ENCODE assay signal across 11 mouse cellular contexts in the genomic region with DNA sequence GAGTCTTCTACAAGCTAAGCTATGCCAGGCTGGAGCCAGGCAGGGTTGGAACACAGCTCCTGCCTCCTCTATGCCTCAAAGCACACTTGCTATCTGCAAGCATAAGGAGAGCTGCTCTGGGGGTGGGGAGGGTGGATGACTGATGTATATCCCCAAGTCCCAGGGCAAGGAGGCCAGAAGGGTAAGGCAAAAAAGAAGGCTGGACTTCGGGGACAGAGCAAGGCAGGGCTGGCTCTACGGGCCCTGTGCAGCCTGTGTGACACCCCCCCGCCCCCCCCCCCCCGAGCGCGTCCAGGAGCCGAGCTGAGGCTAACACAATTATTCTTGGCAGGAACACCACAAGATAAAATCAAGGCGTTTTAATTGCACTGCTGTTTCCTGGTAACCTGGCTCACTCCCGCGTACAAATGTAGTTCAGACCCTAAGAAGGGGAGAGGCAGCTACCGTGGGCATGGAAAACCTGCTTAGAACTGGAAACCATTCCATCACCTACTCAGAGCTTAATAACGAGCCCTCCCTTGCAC. TPM values are rescaled to one million over a fixed set of nuclear protein-coding genes. Genes with fewer than 3 reads are reported as not detected.
A peak's percentile ranks its signal among the peaks of the same experiment; 100 is the strongest.
DNase-seq lines count a peak whose midpoint lies in the region; ATAC-seq and TF ChIP-seq lines count a peak whose summit lies in the region.
"Had no signal": no experiment of that assay in that cellular context is flagged by ENCODE, and none has a peak within 500 bp of the region (broad histone marks: within the 10 kb centered on the region; RNA-seq: fewer than 3 reads in every experiment).

No protein-coding gene starts in this region.

- WGBS in hindbrain, embryonic 10.5 days, result 68% methylated on average over 12 of the region's 12 CpGs
- WGBS in hindbrain, embryonic 11.5 days, result 71% methylated on average over 12 of the region's 12 CpGs
- WGBS in embryonic facial prominence, embryonic 14.5 days, result 39% methylated on average over 6 of the region's 12 CpGs
- WGBS in midbrain, postnatal 0 days, result 40% methylated on average over 12 of the region's 12 CpGs

- no peak for DNase-seq in hindbrain, embryonic 10.5 days (ENCODE audit: low spot score)
- DNase-seq in hindbrain, embryonic 11.5 days (ENCODE audit: low spot score), result no peak
- no peak for DNase-seq in embryonic facial prominence, embryonic 14.5 days (ENCODE audit: low spot score)
- DNase-seq in kidney, adult 9 months, result peak; percentile 62
- DNase-seq in midbrain, postnatal 0 days (ENCODE audit: low spot score), result no peak
- no peak for DNase-seq in yolk sac, embryonic 10.5 days (ENCODE audit: low spot score)
- DNase-seq in retina, embryonic 14.5 days (ENCODE audit: low spot score), result no peak
- DNase-seq in urinary bladder, adult 2 months (ENCODE audit: low spot score), result no peak
- DNase-seq: cerebellum, postnatal 25 days; gastrocnemius, postnatal 10 days had no signal

- ATAC-seq in hindbrain, embryonic 11.5 days (ENCODE audit: low FRiP score), result no peak
- ATAC-seq in embryonic facial prominence, embryonic 14.5 days (ENCODE audit: low read depth), result no peak
- ATAC-seq in midbrain, postnatal 0 days (ENCODE audit: low FRiP score), result no peak

- H3K4me3 ChIP-seq in hindbrain, embryonic 10.5 days, result no peak overlapping the region
- H3K4me3 ChIP-seq in hindbrain, embryonic 11.5 days (ENCODE audit: low read depth, low read length), result no peak overlapping the region
- no peak overlapping the region for H3K4me3 ChIP-seq in embryonic facial prominence, embryonic 14.5 days (ENCODE audit: low read depth, low read length)
- H3K4me3 ChIP-seq in midbrain, postnatal 0 days (ENCODE audit: low read depth, low read length), result no peak overlapping the region
- H3K4me3 ChIP-seq: liver, embryonic 15.5 days had no signal

- no peaks in the 10 kb centered on the region for H3K27me3 ChIP-seq in hindbrain, embryonic 10.5 days (ENCODE audit: insufficient read depth, poor library complexity, severe bottlenecking)
- no peaks in the 10 kb centered on the region for H3K27me3 ChIP-seq in hindbrain, embryonic 11.5 days (ENCODE audit: control insufficient read depth, insufficient read depth, low read length)
- no peaks in the 10 kb centered on the region for H3K27me3 ChIP-seq in embryonic facial prominence, embryonic 14.5 days (replicated peaks; ENCODE audit: control insufficient read depth, insufficient read depth, low read length)
- H3K27me3 ChIP-seq in midbrain, postnatal 0 days (ENCODE audit: insufficient read depth, low read length), result no peaks in the 10 kb centered on the region
- H3K27me3 ChIP-seq: liver, embryonic 15.5 days had no signal

- no peaks in the 10 kb centered on the region for H3K9me3 ChIP-seq in hindbrain, embryonic 10.5 days
- no peaks in the 10 kb centered on the region for H3K9me3 ChIP-seq in hindbrain, embryonic 11.5 days (ENCODE audit: control insufficient read depth, low read length)
- no peaks in the 10 kb centered on the region for H3K9me3 ChIP-seq in embryonic facial prominence, embryonic 14.5 days (ENCODE audit: control insufficient read depth, low read length)
- no peaks in the 10 kb centered on the region for H3K9me3 ChIP-seq in midbrain, postnatal 0 days (ENCODE audit: low read length)
- H3K9me3 ChIP-seq: liver, embryonic 15.5 days had no signal

- 0 out of 2 replicates have a peak, but pooled peaks cover 6% of the 10 kb centered on the region for H3K36me3 ChIP-seq in hindbrain, embryonic 10.5 days
- no peaks in the 10 kb centered on the region for H3K36me3 ChIP-seq in hindbrain, embryonic 11.5 days (ENCODE audit: control insufficient read depth, insufficient read depth, low read length)
- no peaks in the 10 kb centered on the region for H3K36me3 ChIP-seq in embryonic facial prominence, embryonic 14.5 days (ENCODE audit: control insufficient read depth, insufficient read depth, low read length)
- H3K36me3 ChIP-seq in midbrain, postnatal 0 days (ENCODE audit: insufficient read depth, low read length), result no peaks in the 10 kb centered on the region
- H3K36me3 ChIP-seq: liver, embryonic 15.5 days had no signal

- H3K4me1 ChIP-seq in hindbrain, embryonic 10.5 days (replicated peaks), result peaks cover 51% of the 10 kb centered on the region
- 0 out of 2 replicates have a peak, but pooled peaks cover 5% of the 10 kb centered on the region for H3K4me1 ChIP-seq in hindbrain, embryonic 11.5 days (replicated peaks; ENCODE audit: control insufficient read depth, insufficient read depth, low read length)
- H3K4me1 ChIP-seq in embryonic facial prominence, embryonic 14.5 days (ENCODE audit: control insufficient read depth, insufficient read depth, low read length), result peaks cover 5% of the 10 kb centered on the region; the same call in 1 of the 2 replicates
- H3K4me1 ChIP-seq in midbrain, postnatal 0 days (ENCODE audit: insufficient read depth, low read length), result peaks cover 13% of the 10 kb centered on the region

- TF ChIP-seq CTCF in midbrain, postnatal 0 days (IDR thresholded peaks at IDR 0.05), result no peak

- no peak overlapping the region for H3K4me2 ChIP-seq in hindbrain, embryonic 11.5 days (replicated peaks; ENCODE audit: low read depth, low read length)
- no peak overlapping the region for H3K4me2 ChIP-seq in embryonic facial prominence, embryonic 14.5 days (ENCODE audit: low read depth, low read length)
- no peak overlapping the region for H3K4me2 ChIP-seq in midbrain, postnatal 0 days (ENCODE audit: low read depth, low read length, poor library complexity, severe bottlenecking)
- H3K4me2 ChIP-seq: liver, embryonic 15.5 days had no signal

- no peak overlapping the region for H3K9ac ChIP-seq in hindbrain, embryonic 11.5 days (ENCODE audit: low read depth, low read length)
- H3K9ac ChIP-seq in embryonic facial prominence, embryonic 14.5 days (ENCODE audit: low read depth, low read length), result peak overlapping the region; percentile 19; the same call in 1 of the 2 replicates
- no peak overlapping the region for H3K9ac ChIP-seq in midbrain, postnatal 0 days (replicated peaks; ENCODE audit: low read length, poor library complexity, severe bottlenecking)
- H3K9ac ChIP-seq: liver, embryonic 15.5 days had no signal

- H3K27ac ChIP-seq in hindbrain, embryonic 10.5 days, result peak overlapping the region; percentile 59; the same call in 1 of the 2 replicates
- no peak overlapping the region; the same call in 1 of the 2 replicates for H3K27ac ChIP-seq in hindbrain, embryonic 11.5 days (ENCODE audit: low read depth, low read length)
- H3K27ac ChIP-seq in embryonic facial prominence, embryonic 14.5 days (replicated peaks; ENCODE audit: low read depth, low read length), result no peak overlapping the region
- 0 out of 2 replicates have a peak overlapping the region, but pooled peaks have one; percentile 47 for H3K27ac ChIP-seq in midbrain, postnatal 0 days (ENCODE audit: low read depth, low read length)
- H3K27ac ChIP-seq: liver, embryonic 15.5 days had no signal

RNA-seq across cellular contexts. Expression of gene Gper1, which starts 6.9 kb away (rescaled TPM):
- polyA plus RNA-seq in hindbrain, embryonic 10.5 days (2016; fragmentation: Nextera tagmentation; extraction: Ambion mirVana), result 0.40 and 0.76 TPM in 2 replicates
- polyA plus RNA-seq in hindbrain, embryonic 11.5 days (2014; fragmentation: Nextera tagmentation; extraction: Ambion mirVana), result 2.0 and 2.4 TPM in 2 replicates
- 5.1 and 6.7 TPM in 2 replicates for polyA plus RNA-seq in embryonic facial prominence, embryonic 14.5 days (2014; fragmentation: Nextera tagmentation; extraction: Ambion mirVana)
- total RNA-seq in midbrain, postnatal 0 days (2014; rRNA removed), result 5.8 and 8.9 TPM in 2 replicates
- polyA plus RNA-seq in midbrain, postnatal 0 days (2015; fragmentation: Nextera tagmentation; extraction: Ambion mirVana), result 5.8 and 7.1 TPM in 2 replicates
- 0.96 and 1.5 TPM in 2 replicates for polyA plus RNA-seq in urinary bladder, adult 2 months (2012; rRNA removed)

RNA-seq across cellular contexts. Expression of gene C130050O18Rik, which starts 24.8 kb away (rescaled TPM):
- 0.43 TPM in 1 of 2 replicates, not detected in the other for polyA plus RNA-seq in hindbrain, embryonic 10.5 days (2016; fragmentation: Nextera tagmentation; extraction: Ambion mirVana)
- polyA plus RNA-seq in hindbrain, embryonic 11.5 days (2014; fragmentation: Nextera tagmentation; extraction: Ambion mirVana), result 0.11 and 0.32 TPM in 2 replicates
- polyA plus RNA-seq in embryonic facial prominence, embryonic 14.5 days (2014; fragmentation: Nextera tagmentation; extraction: Ambion mirVana), result 5.2 and 5.5 TPM in 2 replicates
- 0.19 TPM in 1 of 2 replicates, not detected in the other for total RNA-seq in midbrain, postnatal 0 days (2014; rRNA removed)
- polyA plus RNA-seq in midbrain, postnatal 0 days (2015; fragmentation: Nextera tagmentation; extraction: Ambion mirVana), result 0.17 TPM in 1 of 2 replicates, not detected in the other
- polyA plus RNA-seq in urinary bladder, adult 2 months (2012; rRNA removed), result 0.65 and 0.96 TPM in 2 replicates

RNA-seq across cellular contexts. Expression of gene 3110082I17Rik, which starts 30.4 kb away (rescaled TPM):
- 49.1 and 56.3 TPM in 2 replicates for polyA plus RNA-seq in hindbrain, embryonic 10.5 days (2016; fragmentation: Nextera tagmentation; extraction: Ambion mirVana)
- 29.2 and 31.2 TPM in 2 replicates for polyA plus RNA-seq in hindbrain, embryonic 11.5 days (2014; fragmentation: Nextera tagmentation; extraction: Ambion mirVana)
- 24.7 and 30.9 TPM in 2 replicates for polyA plus RNA-seq in embryonic facial prominence, embryonic 14.5 days (2014; fragmentation: Nextera tagmentation; extraction: Ambion mirVana)
- total RNA-seq in midbrain, postnatal 0 days (2014; rRNA removed), result 4.3 and 7.9 TPM in 2 replicates
- 14.9 and 15.1 TPM in 2 replicates for polyA plus RNA-seq in midbrain, postnatal 0 days (2015; fragmentation: Nextera tagmentation; extraction: Ambion mirVana)
- polyA plus RNA-seq in urinary bladder, adult 2 months (2012; rRNA removed), result 13.7 and 13.9 TPM in 2 replicates

RNA-seq across cellular contexts. Expression of gene Gpr146, which starts 52.4 kb away (rescaled TPM):
- 2.0 and 2.8 TPM in 2 replicates for polyA plus RNA-seq in hindbrain, embryonic 10.5 days (2016; fragmentation: Nextera tagmentation; extraction: Ambion mirVana)
- polyA plus RNA-seq in hindbrain, embryonic 11.5 days (2014; fragmentation: Nextera tagmentation; extraction: Ambion mirVana), result 1.8 TPM in 2 replicates
- 2.0 and 2.8 TPM in 2 replicates for polyA plus RNA-seq in embryonic facial prominence, embryonic 14.5 days (2014; fragmentation: Nextera tagmentation; extraction: Ambion mirVana)
- total RNA-seq in midbrain, postnatal 0 days (2014; rRNA removed), result 4.1 and 5.6 TPM in 2 replicates
- polyA plus RNA-seq in midbrain, postnatal 0 days (2015; fragmentation: Nextera tagmentation; extraction: Ambion mirVana), result 3.0 and 3.9 TPM in 2 replicates
- polyA plus RNA-seq in urinary bladder, adult 2 months (2012; rRNA removed), result 16.4 and 22.2 TPM in 2 replicates

RNA-seq across cellular contexts. Expression of gene Zfand2a, which starts 54.5 kb away (rescaled TPM):
- polyA plus RNA-seq in hindbrain, embryonic 10.5 days (2016; fragmentation: Nextera tagmentation; extraction: Ambion mirVana), result 9.7 and 13.2 TPM in 2 replicates
- polyA plus RNA-seq in hindbrain, embryonic 11.5 days (2014; fragmentation: Nextera tagmentation; extraction: Ambion mirVana), result 6.7 and 8.4 TPM in 2 replicates
- polyA plus RNA-seq in embryonic facial prominence, embryonic 14.5 days (2014; fragmentation: Nextera tagmentation; extraction: Ambion mirVana), result 5.4 and 10.8 TPM in 2 replicates
- total RNA-seq in midbrain, postnatal 0 days (2014; rRNA removed), result 56.5 and 60.6 TPM in 2 replicates
- polyA plus RNA-seq in midbrain, postnatal 0 days (2015; fragmentation: Nextera tagmentation; extraction: Ambion mirVana), result 30.4 and 35.0 TPM in 2 replicates
- polyA plus RNA-seq in urinary bladder, adult 2 months (2012; rRNA removed), result 19.1 and 22.4 TPM in 2 replicates

Comparison
In these comparisons a context has a peak if more than half of its experiments do, and no peak if none do; other contexts are left out.
1. H3K27ac ChIP-seq: peak in hindbrain, embryonic 10.5 days (single experiment) and midbrain, postnatal 0 days (single experiment); none in hindbrain, embryonic 11.5 days (single experiment) and embryonic facial prominence, embryonic 14.5 days (single experiment).